Mouse (Mus musculus) cerebellum, adult 2 months (tissue): ENCODE measurements at regions not wholly inside any gene's neighbourhood (a gene's known extent, or its start where the extent isn't known, plus 50 kb on each side); places are given as distances from the start of the nearest gene placed in this dataset.

Experiments
- CTCF ChIP-seq: fragments of 200-500 bp; IDR thresholded peaks from 2 replicates; pipeline ENCODE4 v1.5.1; 2011; ENCODE audit warnings: low read depth, mild to moderate bottlenecking, control low read depth, low read length, moderate library complexity, borderline replicate concordance; ENCODE audit not compliant: insufficient read depth
- POLR2A ChIP-seq: fragments of 200-500 bp; IDR thresholded peaks from 2 replicates; pipeline ENCODE4 v1.6.1; 2011; ENCODE audit warnings: low read length, control low read depth, borderline replicate concordance; ENCODE audit not compliant: insufficient read depth

- no peak for TF ChIP-seq CTCF
- no peak for TF ChIP-seq POLR2A
These were observed 135.0 kb downstream of the Slitrk5 start for GRCm38 (mm10) chr14:111809871-111810270.
